Mouse (Mus musculus) spleen, postnatal 36 days (tissue): ENCODE measurements around the gene Adam19.
"Not testable (repeated sequence)": the region's sequence is repeated elsewhere in the genome, so short reads cannot be mapped to it uniquely, and the experiment has no call there.

Experiments
- DNase-seq, 2 experiments: peaks; one replicate each; pipeline ENCODE4 v3.0.0; 2022; ENCODE audit warnings: low spot score in 2 of 2, mixed read lengths in 1 of 2

The Adam19 gene

DNA sequence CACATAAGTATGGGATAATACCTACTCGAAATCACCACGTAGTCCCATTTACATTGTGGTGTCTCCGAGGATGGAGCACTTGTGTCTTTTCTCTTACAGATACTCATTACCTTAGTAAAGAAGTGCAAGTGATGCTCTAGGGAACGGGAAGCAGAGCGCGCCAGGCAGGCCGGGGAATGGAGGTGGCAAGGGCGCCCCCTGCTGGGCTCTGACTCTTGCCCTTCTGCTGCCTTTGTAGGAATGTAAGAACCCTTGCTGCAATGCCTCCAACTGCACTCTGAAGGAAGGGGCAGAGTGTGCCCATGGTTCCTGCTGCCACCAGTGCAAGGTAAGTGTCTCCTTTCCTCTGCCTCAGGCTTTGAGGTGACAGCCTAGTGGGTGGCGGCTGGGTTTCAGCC is 72.8 kb downstream of the Adam19 start:
- peak; percentile 85 to 87 for DNase-seq

GRCm38 (mm10) chr11:46131022-46131986 is 75.5 kb downstream of the Adam19 start:
- no peak for DNase-seq

DNA sequence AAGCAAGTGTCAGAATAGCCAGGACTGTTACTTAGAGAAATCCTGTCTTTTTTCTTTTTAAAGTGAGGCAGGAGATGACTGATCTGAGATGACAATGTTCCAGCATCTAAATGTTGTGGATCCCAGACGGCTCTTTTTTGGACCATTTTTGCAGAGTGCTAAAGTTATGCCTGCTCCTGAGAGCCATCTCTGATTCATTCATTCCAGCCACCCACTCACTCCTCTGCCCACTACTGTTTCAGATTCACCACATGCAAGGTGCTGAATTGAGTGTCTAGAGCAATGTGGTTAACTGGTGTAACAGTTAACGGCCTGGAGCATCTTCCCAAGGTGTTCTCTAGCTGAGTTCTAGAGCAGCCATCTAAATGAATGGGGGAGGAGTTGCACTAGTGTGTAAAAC is 79.1 kb downstream of the Adam19 start:
- no peak for DNase-seq

GRCm38 (mm10) chr11:46143342-46143741 is 87.5 kb downstream of the Adam19 start:
- DNase-seq: no peak

GRCm38 (mm10) chr11:46145163-46145875 is 89.5 kb downstream of the Adam19 start:
- peak; percentile 59 for DNase-seq

DNA sequence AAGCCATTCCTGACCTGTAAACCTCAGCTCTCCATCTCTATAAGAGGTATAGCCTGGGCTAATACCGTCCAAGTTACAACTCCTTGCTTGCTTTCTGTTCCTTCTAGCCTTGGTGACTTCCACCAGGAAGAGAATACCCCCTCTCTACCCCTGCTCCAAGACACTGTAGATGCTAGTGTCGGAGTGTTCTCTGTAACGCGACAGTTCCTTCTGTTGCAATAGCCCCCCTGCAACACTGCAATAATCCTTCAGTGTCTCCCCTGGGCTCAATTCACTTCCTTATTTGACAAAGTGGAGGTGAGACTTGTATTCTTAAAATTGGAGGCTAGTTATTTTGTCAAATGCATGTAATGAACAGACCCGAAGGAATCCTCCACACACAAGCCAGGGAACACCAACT is 90.8 kb downstream of the Adam19 start:
- DNase-seq: no peak

DNA sequence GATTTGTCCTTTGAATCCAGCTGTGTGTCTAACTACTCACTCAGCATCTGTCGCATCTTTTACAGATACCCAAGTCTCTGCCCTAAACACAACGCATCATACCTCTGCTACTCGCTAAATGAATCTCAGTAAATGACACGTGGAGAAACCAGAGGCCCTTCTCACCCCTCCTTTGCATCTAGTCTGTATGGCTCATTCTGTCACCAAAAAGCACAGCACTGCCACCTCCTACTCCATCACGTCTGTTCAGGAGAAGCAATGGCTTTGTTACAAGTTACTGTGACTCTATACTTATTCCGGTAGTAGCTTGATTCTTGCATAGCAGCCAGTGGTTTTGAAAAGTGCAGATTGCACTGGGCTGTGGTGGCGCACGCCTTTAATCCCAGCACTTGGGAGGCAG is 101.2 kb downstream of the Adam19 start:
- no peak for DNase-seq

GRCm38 (mm10) chr11:46157462-46157861 is 101.7 kb downstream of the Adam19 start:
- no peak for DNase-seq

DNA sequence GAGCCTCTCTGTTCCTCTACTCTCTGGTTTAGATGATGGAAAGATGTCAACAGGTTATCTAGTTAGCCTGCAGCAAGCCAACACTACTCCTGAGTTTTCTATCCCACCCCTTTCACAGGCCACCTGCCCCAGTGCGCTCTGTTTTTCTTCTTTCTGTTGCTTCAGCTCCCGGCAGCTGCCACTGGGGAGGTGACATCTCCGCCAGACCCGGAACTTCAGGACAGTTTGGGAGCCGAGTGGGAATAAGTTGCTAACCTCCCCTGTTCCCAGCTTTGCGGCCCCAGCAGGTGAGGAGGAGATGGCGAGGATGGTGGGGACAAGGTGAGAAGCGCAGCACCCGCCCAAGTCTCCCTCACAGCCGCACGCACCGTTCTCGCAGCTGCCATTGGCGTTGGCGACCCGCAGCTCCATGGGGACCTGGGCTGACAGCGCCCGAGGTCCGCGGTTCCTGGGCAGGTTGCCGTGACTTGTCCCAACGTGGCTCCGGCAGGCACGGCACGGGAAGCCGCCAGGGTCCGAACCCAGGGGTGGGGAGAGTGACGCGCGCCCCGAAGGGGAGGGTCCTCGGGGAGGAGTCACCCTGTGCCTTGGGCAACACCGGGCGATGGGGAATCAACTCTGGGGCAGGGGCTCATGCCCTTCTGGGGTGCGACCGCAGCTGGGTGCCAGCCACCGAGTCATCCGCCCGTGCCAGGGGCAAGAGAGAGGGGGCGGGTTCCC is 110.2 kb downstream of the Adam19 start, which contains the start of gene Nipal4:
TSS of gene Nipal4 (minus strand) at position 643 of the 720 bp plus-strand sequence.
- DNase-seq: peak in 1 of 2 experiments; percentile 24

- DNase-seq: no peak
Measured at GRCm38 (mm10) chr11:46168506-46168905, 112.7 kb downstream of the Adam19 start.

- no peak for DNase-seq
Measured at GRCm38 (mm10) chr11:46169908-46170307, 114.1 kb downstream of the Adam19 start.

- no peak for DNase-seq
Measured at GRCm38 (mm10) chr11:46172128-46172527, 116.3 kb downstream of the Adam19 start.

- DNase-seq: no peak
Measured at GRCm38 (mm10) chr11:46176155-46176554, 120.4 kb downstream of the Adam19 start.

DNA sequence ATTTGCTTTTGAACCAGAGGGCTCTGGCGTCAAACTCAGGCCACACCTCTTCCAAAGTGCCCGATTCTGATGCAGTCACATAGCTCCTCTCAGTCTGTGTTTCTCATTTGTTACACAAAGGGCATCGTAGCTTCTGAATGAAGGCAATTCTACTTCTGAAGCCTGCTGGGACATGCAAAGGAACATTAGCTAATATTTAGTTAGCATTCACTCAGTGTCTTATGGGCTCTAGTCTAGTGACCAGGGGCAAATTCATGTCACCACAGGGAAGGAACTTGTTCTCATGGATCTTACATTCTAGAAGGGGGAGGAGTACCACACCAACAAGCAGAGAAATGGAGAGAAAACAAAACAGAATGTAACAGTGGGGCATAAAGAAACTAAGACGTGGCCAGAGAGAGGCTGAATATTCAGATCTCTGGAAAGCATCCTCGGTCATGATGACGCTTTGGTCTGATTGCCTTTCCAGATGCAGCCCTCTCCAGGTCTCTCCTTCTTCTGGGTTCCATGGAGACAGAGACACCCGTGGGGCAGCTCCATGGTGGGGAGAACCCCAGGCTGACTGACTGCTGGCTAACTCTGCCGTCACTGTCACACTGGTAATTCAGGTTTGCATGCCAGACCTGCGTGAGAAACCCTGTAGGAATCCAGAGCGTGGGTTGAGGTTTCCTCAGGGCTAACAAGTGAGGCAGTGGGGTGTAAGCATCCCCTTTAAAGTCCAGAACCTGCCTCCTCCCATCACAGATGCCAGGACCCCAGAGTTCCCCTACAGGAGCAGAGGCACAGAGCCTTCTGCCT is 121.7 kb downstream of the Adam19 start:
- no peak for DNase-seq

DNA sequence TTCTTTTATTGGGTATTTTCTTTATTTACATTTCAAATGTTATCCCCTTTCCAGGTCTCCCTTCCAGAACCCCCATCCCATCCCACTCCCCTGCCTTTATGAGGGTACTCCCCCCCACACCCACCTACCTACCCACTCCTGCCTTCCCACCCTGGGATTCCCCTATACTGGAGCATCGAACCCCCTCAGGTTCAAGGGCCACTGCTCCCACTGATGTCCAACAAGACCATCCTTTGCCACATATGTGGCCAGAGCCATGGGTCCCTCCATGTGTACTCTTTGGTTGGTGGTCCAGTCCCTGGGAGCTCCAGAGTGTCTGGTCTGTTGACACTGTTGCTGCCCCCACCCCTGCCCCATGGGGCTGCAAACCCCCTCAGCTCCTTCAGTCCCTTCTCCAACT is 126.2 kb downstream of the Adam19 start:
- DNase-seq: not testable (repeated sequence)

DNA sequence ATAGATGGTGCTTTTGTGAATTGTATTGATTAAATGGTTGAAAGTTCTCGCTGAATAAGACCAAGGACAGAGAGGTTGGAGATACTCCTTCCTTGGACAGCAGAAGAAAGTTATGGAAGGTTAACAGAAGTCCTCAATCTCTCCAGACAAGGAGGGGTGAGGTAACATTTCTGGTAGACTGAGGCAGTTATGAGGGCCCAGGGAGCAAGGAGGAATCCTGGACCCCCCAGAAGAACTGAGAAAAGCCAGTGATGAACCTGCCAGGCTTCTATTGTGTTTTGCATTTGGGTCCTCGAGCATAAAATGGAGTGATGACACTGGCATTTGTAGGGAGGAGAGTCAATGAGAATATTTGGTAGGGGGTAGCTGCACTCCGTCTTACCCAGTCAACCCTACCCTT is 129.2 kb downstream of the Adam19 start:
- DNase-seq: no peak

- no peak for DNase-seq
Measured at GRCm38 (mm10) chr11:46185486-46185885, 129.7 kb downstream of the Adam19 start.

GRCm38 (mm10) chr11:46188283-46188682 is 132.5 kb downstream of the Adam19 start:
- DNase-seq: no peak

- no peak for DNase-seq
Measured at GRCm38 (mm10) chr11:46194175-46194574, 138.4 kb downstream of the Adam19 start.
